ENCODE assay signal across 8 mouse cellular contexts in genomic region chr7:35802906-35803595, GRCm38 (mm10). TPM values are rescaled to one million over a fixed set of nuclear protein-coding genes. Genes with fewer than 3 reads are reported as not detected.
DNase-seq lines count a peak whose midpoint lies in the region; ATAC-seq and TF ChIP-seq lines count a peak whose summit lies in the region.

Zfp507 (minus strand) TSS chr7:35803003.

- peak within 1 kb of the TSS; percentile 99 for H3K27ac ChIP-seq in forebrain, embryonic 10.5 days
- peak within 1 kb of the TSS; percentile 84 for H3K27ac ChIP-seq in heart, embryonic 15.5 days
- peak within 1 kb of the TSS; percentile 85 for H3K27ac ChIP-seq in liver, embryonic 12.5 days
- H3K27ac ChIP-seq in stomach, embryonic 16.5 days (ENCODE audit: low read length), result peak within 1 kb of the TSS; percentile 81

- peak within 1 kb of the TSS; percentile 97 for H3K9ac ChIP-seq in heart, embryonic 15.5 days
- peak within 1 kb of the TSS; percentile 95 for H3K9ac ChIP-seq in liver, embryonic 12.5 days
- peak within 1 kb of the TSS; percentile 99 for H3K9ac ChIP-seq in stomach, embryonic 16.5 days (ENCODE audit: low read length)

- peak; percentile 95 for ATAC-seq in heart, embryonic 15.5 days (replicated peaks; ENCODE audit: insufficient number of reproducible peaks, insufficient read depth, low FRiP score, low read depth)
- ATAC-seq in liver, embryonic 12.5 days, result peak; percentile 91
- ATAC-seq in stomach, embryonic 16.5 days (ENCODE audit: insufficient read depth, low FRiP score), result peak; percentile 98

- peaks cover 10% of the 10 kb centered on the region; the same call in 1 of the 2 replicates for H3K27me3 ChIP-seq in E14TG2a.4 (ENCODE audit: insufficient read depth, low read length)
- no peaks in the 10 kb centered on the region for H3K27me3 ChIP-seq in forebrain, embryonic 10.5 days (ENCODE audit: poor library complexity, severe bottlenecking)
- no peaks in the 10 kb centered on the region for H3K27me3 ChIP-seq in heart, embryonic 15.5 days
- H3K27me3 ChIP-seq in liver, embryonic 12.5 days (replicated peaks), result peaks cover 19% of the 10 kb centered on the region
- no peaks in the 10 kb centered on the region for H3K27me3 ChIP-seq in stomach, embryonic 16.5 days (ENCODE audit: control insufficient read depth, insufficient read depth, low read length)

- H3K4me3 ChIP-seq in E14TG2a.4 (replicated peaks; ENCODE audit: low read length), result peak within 1 kb of the TSS; percentile 90
- peak within 1 kb of the TSS; percentile 95 for H3K4me3 ChIP-seq in forebrain, embryonic 10.5 days
- H3K4me3 ChIP-seq in heart, embryonic 15.5 days, result peak within 1 kb of the TSS; percentile 96
- peak within 1 kb of the TSS; percentile 85 for H3K4me3 ChIP-seq in liver, embryonic 12.5 days
- peak within 1 kb of the TSS; percentile 90 for H3K4me3 ChIP-seq in stomach, embryonic 16.5 days (replicated peaks; ENCODE audit: low read length)

- no peak for TF ChIP-seq CTCF in E14TG2a.4 (conservative IDR thresholded peaks at IDR 0.05; ENCODE audit: low read length)

- H3K4me2 ChIP-seq in heart, embryonic 15.5 days, result peak within 1 kb of the TSS; percentile 82
- H3K4me2 ChIP-seq in liver, embryonic 12.5 days, result peak within 1 kb of the TSS; percentile 93
- peak within 1 kb of the TSS; percentile 84 for H3K4me2 ChIP-seq in stomach, embryonic 16.5 days (ENCODE audit: low read depth, low read length)

- WGBS in forebrain, embryonic 10.5 days, result 21% methylated on average over 26 of the region's 26 CpGs
- 21% methylated on average over 23 of the region's 26 CpGs for WGBS in heart, embryonic 15.5 days
- WGBS in liver, embryonic 12.5 days (ENCODE audit: insufficient replicate concordance), result 19% methylated on average over 25 of the region's 26 CpGs
- 20% methylated on average over 26 of the region's 26 CpGs for WGBS in stomach, embryonic 16.5 days

- peaks cover 34% of the 10 kb centered on the region for H3K36me3 ChIP-seq in E14TG2a.4 (ENCODE audit: insufficient read depth, low read length)
- H3K36me3 ChIP-seq in forebrain, embryonic 10.5 days (replicated peaks), result peaks cover 33% of the 10 kb centered on the region
- H3K36me3 ChIP-seq in heart, embryonic 15.5 days, result peaks cover 27% of the 10 kb centered on the region
- peaks cover 34% of the 10 kb centered on the region for H3K36me3 ChIP-seq in liver, embryonic 12.5 days
- peaks cover 13% of the 10 kb centered on the region; the same call in 1 of the 2 replicates for H3K36me3 ChIP-seq in stomach, embryonic 16.5 days (ENCODE audit: control insufficient read depth, insufficient read depth, low read length)

- peak; percentile 62 for DNase-seq in c-Kit-positive CD71-positive TER-119-negative erythroid progenitor cells, embryonic 14.5 days (ENCODE audit: low read depth)
- DNase-seq in forebrain, embryonic 10.5 days (ENCODE audit: extremely low spot score, low spot score), result peak; percentile 91
- DNase-seq in kidney, postnatal 14 days, result peak; percentile 92
- DNase-seq in neural tube, embryonic 10.5 days (ENCODE audit: extremely low spot score, low spot score), result peak; percentile 95

- H3K4me1 ChIP-seq in E14TG2a.4 (replicated peaks; ENCODE audit: low read depth, low read length), result peaks cover 36% of the 10 kb centered on the region
- H3K4me1 ChIP-seq in forebrain, embryonic 10.5 days, result peaks cover 16% of the 10 kb centered on the region
- H3K4me1 ChIP-seq in heart, embryonic 15.5 days (replicated peaks), result peaks cover 6% of the 10 kb centered on the region; the same call in 1 of the 2 replicates
- H3K4me1 ChIP-seq in liver, embryonic 12.5 days, result peaks cover 12% of the 10 kb centered on the region
- peaks cover 5% of the 10 kb centered on the region; the same call in 1 of the 2 replicates for H3K4me1 ChIP-seq in stomach, embryonic 16.5 days (ENCODE audit: control insufficient read depth, insufficient read depth, low read length)

- no peaks in the 10 kb centered on the region for H3K9me3 ChIP-seq in E14TG2a.4 (ENCODE audit: low read length)
- H3K9me3 ChIP-seq in forebrain, embryonic 10.5 days, result no peaks in the 10 kb centered on the region
- H3K9me3 ChIP-seq in heart, embryonic 15.5 days (replicated peaks), result no peaks in the 10 kb centered on the region
- no peaks in the 10 kb centered on the region for H3K9me3 ChIP-seq in liver, embryonic 12.5 days (replicated peaks)
- H3K9me3 ChIP-seq in stomach, embryonic 16.5 days (replicated peaks; ENCODE audit: control insufficient read depth, low read length), result no peaks in the 10 kb centered on the region

RNA-seq across cellular contexts. Expression of gene Zfp507, which starts in this region (rescaled TPM):
- polyA plus RNA-seq in forebrain, embryonic 10.5 days (2016; fragmentation: Nextera tagmentation; extraction: Ambion mirVana), result 17.5 and 18.6 TPM in 2 replicates
- polyA plus RNA-seq in heart, embryonic 15.5 days (2015; fragmentation: Nextera tagmentation; extraction: Ambion mirVana), result 11.1 and 11.9 TPM in 2 replicates
- 8.8 and 9.2 TPM in 2 replicates for polyA plus RNA-seq in liver, embryonic 12.5 days (2016; fragmentation: Nextera tagmentation; extraction: Ambion mirVana)
- 12.5 and 13.3 TPM in 2 replicates for polyA plus RNA-seq in stomach, embryonic 16.5 days (2015; fragmentation: Nextera tagmentation; extraction: Ambion mirVana)

Comparison
In these comparisons a context has a peak if more than half of its experiments do, and no peak if none do; other contexts are left out.
1. Peak in every context shown above with its lines: DNase-seq, ATAC-seq, H3K4me3 ChIP-seq and H3K27ac ChIP-seq.